8 mouse cellular contexts compared by ENCODE assay signal in the genomic region with DNA sequence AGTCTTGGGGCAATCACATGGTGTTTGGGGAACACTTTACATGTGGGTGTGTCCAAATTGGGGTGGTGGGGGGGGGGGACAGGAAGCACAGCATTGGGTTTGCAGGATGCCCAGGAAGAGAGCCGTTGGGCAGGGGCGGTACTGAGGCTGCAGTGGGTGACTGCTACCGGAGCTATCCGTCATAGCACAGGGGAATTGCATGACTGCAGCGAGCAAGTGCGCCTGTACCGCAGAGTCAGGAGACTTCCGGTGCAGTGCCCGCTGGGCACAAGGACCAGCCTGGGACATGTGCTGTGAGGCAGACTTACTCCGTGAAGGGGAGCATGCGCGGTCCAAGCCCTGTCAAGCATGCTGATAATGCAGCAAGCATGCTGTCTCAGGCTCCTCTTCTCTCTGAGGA. TPM values are rescaled to one million over a fixed set of nuclear protein-coding genes. Genes with fewer than 3 reads are reported as not detected.
DNase-seq lines count a peak whose midpoint lies in the region; ATAC-seq and TF ChIP-seq lines count a peak whose summit lies in the region.
"Had no signal": no experiment of that assay in that cellular context is flagged by ENCODE, and none has a peak within 500 bp of the region (broad histone marks: within the 10 kb centered on the region; RNA-seq: fewer than 3 reads in every experiment).

No protein-coding gene starts in this region.

- peak; percentile 65 for ATAC-seq in liver, embryonic 15.5 days (ENCODE audit: insufficient read depth)
- ATAC-seq in forebrain, postnatal 0 days: no peak

- H3K27ac ChIP-seq in ES-Bruce4 (ENCODE audit: insufficient read depth, low read length): no peak overlapping the region
- no peak overlapping the region for H3K27ac ChIP-seq in embryonic facial prominence, embryonic 10.5 days (replicated peaks)
- peak overlapping the region; percentile 72 for H3K27ac ChIP-seq in liver, embryonic 15.5 days (replicated peaks)
- no peak overlapping the region for H3K27ac ChIP-seq in forebrain, postnatal 0 days (ENCODE audit: low read depth, low read length)

- H3K4me3 ChIP-seq in ES-Bruce4 (ENCODE audit: low read depth, low read length): peak overlapping the region; percentile 20
- H3K4me3 ChIP-seq in embryonic facial prominence, embryonic 10.5 days: peak overlapping the region; percentile 33; the same call in 1 of the 2 replicates
- H3K4me3 ChIP-seq in liver, embryonic 15.5 days (replicated peaks): peak overlapping the region; percentile 48
- no peak overlapping the region for H3K4me3 ChIP-seq in forebrain, postnatal 0 days (ENCODE audit: low read depth, low read length)

- peak overlapping the region; percentile 73 for H3K4me2 ChIP-seq in liver, embryonic 15.5 days
- H3K4me2 ChIP-seq in forebrain, postnatal 0 days (ENCODE audit: low read depth): no peak overlapping the region

- H3K36me3 ChIP-seq in ES-Bruce4 (ENCODE audit: control insufficient read depth, insufficient read depth, low read length, poor library complexity, severe bottlenecking): no peaks in the 10 kb centered on the region
- peaks cover 56% of the 10 kb centered on the region for H3K36me3 ChIP-seq in embryonic facial prominence, embryonic 10.5 days (replicated peaks)
- peaks cover 9% of the 10 kb centered on the region; the same call in 1 of the 2 replicates for H3K36me3 ChIP-seq in liver, embryonic 15.5 days (replicated peaks)
- H3K36me3 ChIP-seq in forebrain, postnatal 0 days (ENCODE audit: insufficient read depth): no peaks in the 10 kb centered on the region

- TF ChIP-seq POLR2A in ES-Bruce4 (IDR thresholded peaks at IDR 0.05; ENCODE audit: insufficient read depth, low read length): no peak

- DNase-seq in embryonic facial prominence, embryonic 10.5 days (ENCODE audit: low spot score): no peak
- DNase-seq in spleen, postnatal 14 days (ENCODE audit: low spot score in 2 of 2): peak; percentile 45 to 54
- no peak for DNase-seq in left cerebral cortex, adult 18-20 months (ENCODE audit: low spot score in 2 of 2)
- DNase-seq in forebrain, postnatal 0 days: no peak
- no peak for DNase-seq in cerebellum, postnatal 14 days
- DNase-seq: cerebellum, postnatal 10 days had no signal

- no peak overlapping the region for H3K9ac ChIP-seq in ES-Bruce4 (ENCODE audit: low read depth, poor library complexity, severe bottlenecking)
- peak overlapping the region; percentile 27; the same call in 1 of the 2 replicates for H3K9ac ChIP-seq in liver, embryonic 15.5 days
- H3K9ac ChIP-seq in forebrain, postnatal 0 days: no peak overlapping the region

- 0 out of 2 replicates have a peak, but pooled peaks have one; percentile 12 for TF ChIP-seq EP300 in ES-Bruce4 (IDR thresholded peaks at IDR 0.05; ENCODE audit: insufficient read depth, low read depth, low read length)

- no peak for TF ChIP-seq CTCF in ES-Bruce4 (IDR thresholded peaks at IDR 0.05; ENCODE audit: low read depth, low read length)
- no peak for TF ChIP-seq CTCF in forebrain, postnatal 0 days (IDR thresholded peaks at IDR 0.05; ENCODE audit: low read depth)

- 57% methylated on average over 12 of the region's 12 CpGs for WGBS in embryonic facial prominence, embryonic 10.5 days
- 8% methylated on average over 12 of the region's 12 CpGs for WGBS in liver, embryonic 15.5 days (ENCODE audit: insufficient replicate concordance)
- WGBS in forebrain, postnatal 0 days: 79% methylated on average over 12 of the region's 12 CpGs

- no peaks in the 10 kb centered on the region for H3K9me3 ChIP-seq in ES-Bruce4 (replicated peaks; ENCODE audit: control insufficient read depth, insufficient read depth, low read length, poor library complexity, severe bottlenecking)
- H3K9me3 ChIP-seq in embryonic facial prominence, embryonic 10.5 days: no peaks in the 10 kb centered on the region
- no peaks in the 10 kb centered on the region for H3K9me3 ChIP-seq in liver, embryonic 15.5 days (replicated peaks)
- no peaks in the 10 kb centered on the region for H3K9me3 ChIP-seq in forebrain, postnatal 0 days (ENCODE audit: low read length)

- peaks cover 2% of the 10 kb centered on the region for H3K4me1 ChIP-seq in ES-Bruce4 (ENCODE audit: control insufficient read depth, insufficient read depth, low read length)
- H3K4me1 ChIP-seq in embryonic facial prominence, embryonic 10.5 days: peaks cover 15% of the 10 kb centered on the region
- H3K4me1 ChIP-seq in liver, embryonic 15.5 days (replicated peaks): peaks cover 28% of the 10 kb centered on the region
- no peaks in the 10 kb centered on the region for H3K4me1 ChIP-seq in forebrain, postnatal 0 days (ENCODE audit: insufficient read depth)

- H3K27me3 ChIP-seq in ES-Bruce4 (ENCODE audit: control insufficient read depth, insufficient read depth, low read length, poor library complexity, severe bottlenecking): no peaks in the 10 kb centered on the region
- H3K27me3 ChIP-seq in embryonic facial prominence, embryonic 10.5 days (replicated peaks; ENCODE audit: low read depth, poor library complexity, severe bottlenecking): no peaks in the 10 kb centered on the region
- no peaks in the 10 kb centered on the region for H3K27me3 ChIP-seq in liver, embryonic 15.5 days
- H3K27me3 ChIP-seq in forebrain, postnatal 0 days (ENCODE audit: insufficient read depth, low read length): no peaks in the 10 kb centered on the region

RNA-seq across cellular contexts. Expression of gene Muc13, which starts 42.2 kb away (rescaled TPM):
- not detected in 2 replicates for polyA plus RNA-seq in ES-Bruce4 (2011; ENCODE audit: insufficient read depth, insufficient read length, low read depth, missing spikeins)
- polyA plus RNA-seq in embryonic facial prominence, embryonic 10.5 days (2016; fragmentation: Nextera tagmentation; extraction: Ambion mirVana): 0.10 and 0.14 TPM in 2 replicates
- polyA plus RNA-seq in liver, embryonic 15.5 days (2015; fragmentation: Nextera tagmentation; extraction: Ambion mirVana): 0.99 and 1.6 TPM in 2 replicates
- under 1 TPM; 0.16 to 0.19 TPM for total RNA-seq in left cerebral cortex, adult 18-20 months (2021)
- not detected in 2 replicates for total RNA-seq in forebrain, postnatal 0 days (2014; rRNA removed)
- not detected in 2 replicates for polyA plus RNA-seq in forebrain, postnatal 0 days (2015; fragmentation: Nextera tagmentation; extraction: Ambion mirVana)

Comparison
In these comparisons a context has a peak if more than half of its experiments do, and no peak if none do; other contexts are left out.
1. DNase-seq: peak in spleen, postnatal 14 days (2 of 2); none in embryonic facial prominence, embryonic 10.5 days (single experiment), left cerebral cortex, adult 18-20 months (0 of 2), forebrain, postnatal 0 days (single experiment) and cerebellum, postnatal 14 days (0 of 2).